Mouse (Mus musculus): ENCODE measurements around the gene B4galnt1. TPM values are rescaled to one million over a fixed set of nuclear protein-coding genes. Genes with fewer than 3 reads are reported as not detected.
A peak's percentile ranks its signal among the peaks of the same experiment; 100 is the strongest.
"Not testable (repeated sequence)": the region's sequence is repeated elsewhere in the genome, so short reads cannot be mapped to it uniquely, and the experiment has no call there.

B4galnt1 gene
- total RNA-seq, 1 experiment from 2014 or later: 246 TPM

DNA sequence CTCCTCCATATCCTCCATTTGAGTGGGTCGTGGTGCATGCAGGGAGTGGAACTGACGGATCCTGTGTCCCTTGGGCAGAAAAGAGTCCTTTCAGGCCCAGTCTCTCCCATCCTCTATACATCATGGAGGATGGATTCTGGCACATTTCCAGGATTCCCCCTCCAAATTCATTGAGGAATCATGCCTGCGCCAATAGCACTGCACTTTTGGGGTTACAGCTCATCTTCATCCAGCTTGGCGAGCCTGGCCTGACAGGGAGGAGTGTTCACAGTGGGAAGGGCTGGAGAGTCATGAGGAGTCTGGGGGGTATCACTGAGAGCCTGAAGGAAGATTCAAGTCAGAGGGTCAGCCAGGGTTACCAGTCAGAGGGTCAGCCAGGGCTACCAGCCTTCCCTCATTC lies 17.6 kb downstream of the B4galnt1 start:
- no peak for ATAC-seq (ENCODE audit: extremely low read depth, insufficient number of reproducible peaks, low FRiP score, poor library complexity, severe bottlenecking)

DNA sequence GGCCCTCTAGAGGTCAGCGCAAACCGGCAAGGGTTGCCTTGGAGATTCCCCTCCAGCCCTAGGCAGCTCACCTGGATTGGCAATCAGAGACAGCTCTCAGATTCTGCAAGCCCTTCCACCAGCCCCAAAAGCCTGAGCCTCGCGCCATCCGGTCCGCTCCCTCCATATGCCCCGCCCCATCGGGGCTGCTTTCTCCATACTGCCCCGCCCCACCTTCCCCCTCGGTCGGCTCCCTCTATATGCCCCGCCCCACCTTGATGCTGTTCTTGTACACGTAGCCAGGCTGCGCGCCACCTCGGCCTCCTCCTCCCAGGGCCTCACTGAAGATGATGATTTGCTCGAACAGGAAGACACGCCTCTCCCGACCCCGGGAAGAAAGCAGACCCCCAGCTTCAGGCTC lies 18.7 kb downstream of the B4galnt1 start:
- no peak for ATAC-seq (ENCODE audit: extremely low read depth, insufficient number of reproducible peaks, low FRiP score, poor library complexity, severe bottlenecking)

DNA sequence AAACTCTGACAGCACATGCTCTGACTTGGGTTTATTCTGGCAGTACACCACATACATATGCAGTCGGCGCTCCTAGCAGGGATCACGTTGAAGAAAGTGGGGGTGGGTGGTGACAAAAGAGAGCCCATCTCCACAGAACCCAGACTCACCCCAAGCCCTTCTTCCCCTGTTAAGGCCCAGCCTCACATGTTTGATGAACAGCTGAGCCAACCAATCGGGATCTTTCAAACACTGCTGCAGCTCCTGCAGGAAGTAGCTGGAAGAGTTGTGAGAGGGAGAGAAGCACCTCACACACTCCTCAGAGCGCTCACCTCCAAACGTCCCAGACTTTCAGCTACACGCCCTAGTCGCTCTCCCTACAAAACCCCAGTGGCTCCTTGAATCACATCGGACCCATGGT lies 20.1 kb downstream of the B4galnt1 start:
- no peak for ATAC-seq (ENCODE audit: extremely low read depth, insufficient number of reproducible peaks, low FRiP score, poor library complexity, severe bottlenecking)

DNA sequence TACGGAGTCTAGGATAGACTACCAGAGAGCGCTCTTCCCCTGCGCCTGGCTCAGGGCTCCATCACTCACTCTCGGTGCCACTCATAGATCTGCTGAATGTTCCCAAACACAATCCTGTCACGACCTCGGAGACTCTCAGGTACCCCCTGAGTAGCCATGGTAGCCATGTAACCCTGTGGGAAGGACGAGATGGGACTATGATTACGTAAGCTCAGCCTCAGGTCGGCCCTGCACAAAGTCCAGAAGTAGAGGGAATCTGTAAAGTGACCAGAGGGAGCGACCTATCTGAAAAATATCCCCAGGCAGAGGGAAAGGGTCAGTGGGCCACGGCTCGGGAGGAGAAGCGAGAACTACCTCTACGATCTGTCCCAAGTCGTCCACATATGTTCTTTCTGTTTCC lies 20.5 kb downstream of the B4galnt1 start:
- no peak for ATAC-seq (ENCODE audit: extremely low read depth, insufficient number of reproducible peaks, low FRiP score, poor library complexity, severe bottlenecking)

DNA sequence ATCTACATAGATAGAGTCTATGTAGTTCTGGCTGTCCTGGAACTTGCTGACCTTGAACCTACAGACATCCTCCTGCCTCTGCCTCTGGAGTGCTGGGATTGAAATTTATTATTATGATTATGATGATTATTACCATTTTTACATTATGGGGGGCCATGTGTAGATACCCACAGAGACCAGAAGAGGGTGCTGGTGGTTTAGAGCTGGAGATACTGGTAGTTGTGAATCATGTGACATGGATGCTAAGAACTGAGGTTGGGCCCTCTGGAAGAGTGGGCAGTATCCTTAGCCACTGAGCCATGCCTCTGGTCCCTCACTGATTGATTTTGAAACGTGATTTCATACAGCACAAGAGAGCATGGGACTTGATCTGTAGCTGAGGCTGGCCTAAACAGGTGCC lies 21.4 kb downstream of the B4galnt1 start:
- ATAC-seq (ENCODE audit: extremely low read depth, insufficient number of reproducible peaks, low FRiP score, poor library complexity, severe bottlenecking): no peak

DNA sequence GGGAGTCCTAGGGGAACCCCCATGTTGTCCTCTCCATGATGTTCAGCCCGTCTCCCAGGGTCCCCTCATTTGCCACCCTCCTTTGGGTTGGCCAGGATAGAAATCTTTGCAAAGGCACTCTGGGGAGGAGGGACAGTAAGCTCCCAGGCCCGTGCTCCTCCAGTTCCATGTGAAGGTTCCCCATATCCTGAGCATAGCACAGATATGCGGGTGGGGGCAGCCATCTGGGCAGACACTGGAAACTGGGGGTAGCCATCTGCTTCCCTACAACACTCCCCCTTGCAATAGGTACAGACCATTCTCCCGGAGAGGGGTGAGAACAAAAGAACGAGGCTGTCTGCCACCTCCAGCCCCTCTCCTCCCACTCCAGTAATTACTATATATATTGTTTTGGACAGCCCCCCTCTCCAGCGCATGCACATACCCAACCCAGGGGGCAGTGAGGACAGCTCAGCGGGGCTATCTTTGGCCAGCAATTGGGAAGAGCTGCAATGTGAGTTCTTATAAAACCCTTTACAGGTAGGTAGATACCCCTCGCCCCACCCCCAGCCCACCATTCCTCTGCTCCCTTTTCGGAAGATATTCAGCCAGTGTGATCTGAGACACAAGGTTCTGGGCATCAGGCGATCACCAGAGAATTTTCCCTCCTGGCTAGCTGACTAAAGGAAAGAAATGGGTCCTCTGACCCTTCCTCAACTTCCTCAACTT lies 22.5 kb downstream of the B4galnt1 start:
- ATAC-seq (ENCODE audit: extremely low read depth, insufficient number of reproducible peaks, low FRiP score, poor library complexity, severe bottlenecking): no peak

DNA sequence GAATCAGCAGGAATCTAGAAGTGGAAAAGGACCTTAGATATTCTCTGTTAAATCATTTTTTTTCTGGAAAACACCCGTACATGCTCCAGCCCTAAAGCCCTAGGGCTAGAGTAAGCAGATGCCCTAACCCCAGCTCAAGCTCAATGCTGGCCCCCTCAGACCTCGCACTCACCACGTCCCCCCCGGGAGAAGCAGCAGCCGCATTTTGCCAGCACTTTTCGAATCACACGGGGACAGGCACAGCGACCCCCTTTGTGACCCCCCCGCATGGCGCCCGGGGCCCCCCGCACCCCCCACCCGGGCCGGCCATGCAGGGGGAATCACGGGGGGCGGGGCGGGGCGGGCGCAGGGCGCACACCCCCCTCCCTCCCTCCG lies 23.0 kb downstream of the B4galnt1 start:
- ATAC-seq (ENCODE audit: extremely low read depth, insufficient number of reproducible peaks, low FRiP score, poor library complexity, severe bottlenecking): no peak

DNA sequence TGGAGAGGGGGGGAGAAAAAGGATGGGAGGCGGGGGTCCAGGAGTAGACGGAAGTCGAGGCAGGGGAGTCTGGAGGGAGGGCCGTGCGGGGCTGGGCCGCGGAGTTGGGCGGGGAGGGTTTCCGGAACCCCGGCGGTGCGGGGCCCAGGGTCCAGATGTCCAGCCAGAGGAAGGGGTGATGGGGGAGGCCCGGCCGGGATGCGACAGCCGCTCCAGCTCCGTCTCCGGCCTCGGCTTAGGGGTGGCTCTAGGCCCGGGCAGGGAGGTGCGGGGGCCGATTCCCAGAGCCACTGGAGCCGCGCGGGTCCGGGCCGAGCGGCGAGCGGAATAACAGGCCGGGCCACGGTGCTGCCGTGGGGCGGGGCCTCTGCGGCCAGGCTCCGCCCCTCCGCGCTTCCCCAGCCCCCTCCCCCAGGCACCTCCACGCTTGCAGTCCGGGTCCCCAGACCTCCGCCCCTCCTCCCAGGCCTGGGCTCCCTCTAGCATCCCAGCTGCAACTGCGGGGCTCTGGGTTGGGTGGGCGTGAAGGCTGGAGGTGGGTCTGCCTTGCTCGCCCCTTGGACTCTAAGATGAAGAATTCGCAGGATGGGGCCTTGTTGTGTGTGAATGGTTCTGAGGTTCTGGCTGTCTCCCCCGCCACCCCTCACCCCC lies 23.6 kb downstream of the B4galnt1 start:
- no peak for ATAC-seq (ENCODE audit: extremely low read depth, insufficient number of reproducible peaks, low FRiP score, poor library complexity, severe bottlenecking)

DNA sequence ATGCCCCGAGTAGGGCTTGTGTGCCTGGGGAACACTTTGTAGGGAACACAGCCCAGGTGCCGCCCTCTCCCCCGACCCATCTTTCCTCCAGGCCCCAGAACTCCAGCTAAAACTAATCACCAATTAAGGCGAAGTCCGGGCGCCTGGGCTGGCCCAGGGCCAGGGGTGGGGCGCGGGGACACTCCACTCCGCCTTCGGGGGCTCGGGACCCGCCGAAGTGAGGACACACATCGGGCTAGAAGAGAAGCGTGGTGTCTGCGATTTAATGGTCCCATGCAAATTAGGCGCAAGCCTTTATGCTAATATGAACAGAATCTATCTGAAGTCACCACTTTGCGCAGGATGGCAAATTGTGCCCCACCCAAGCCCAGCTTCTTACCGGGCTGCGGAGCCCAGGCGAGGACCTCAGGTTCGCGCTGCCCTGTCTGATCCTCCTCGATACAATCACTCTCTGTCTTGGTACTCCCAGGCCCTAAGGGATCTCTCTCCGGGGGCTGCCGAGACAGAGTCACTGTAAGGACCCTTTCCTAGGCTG lies 24.2 kb downstream of the B4galnt1 start:
- ATAC-seq (ENCODE audit: extremely low read depth, insufficient number of reproducible peaks, low FRiP score, poor library complexity, severe bottlenecking): peak; percentile 47; the same call in 1 of the 2 replicates

DNA sequence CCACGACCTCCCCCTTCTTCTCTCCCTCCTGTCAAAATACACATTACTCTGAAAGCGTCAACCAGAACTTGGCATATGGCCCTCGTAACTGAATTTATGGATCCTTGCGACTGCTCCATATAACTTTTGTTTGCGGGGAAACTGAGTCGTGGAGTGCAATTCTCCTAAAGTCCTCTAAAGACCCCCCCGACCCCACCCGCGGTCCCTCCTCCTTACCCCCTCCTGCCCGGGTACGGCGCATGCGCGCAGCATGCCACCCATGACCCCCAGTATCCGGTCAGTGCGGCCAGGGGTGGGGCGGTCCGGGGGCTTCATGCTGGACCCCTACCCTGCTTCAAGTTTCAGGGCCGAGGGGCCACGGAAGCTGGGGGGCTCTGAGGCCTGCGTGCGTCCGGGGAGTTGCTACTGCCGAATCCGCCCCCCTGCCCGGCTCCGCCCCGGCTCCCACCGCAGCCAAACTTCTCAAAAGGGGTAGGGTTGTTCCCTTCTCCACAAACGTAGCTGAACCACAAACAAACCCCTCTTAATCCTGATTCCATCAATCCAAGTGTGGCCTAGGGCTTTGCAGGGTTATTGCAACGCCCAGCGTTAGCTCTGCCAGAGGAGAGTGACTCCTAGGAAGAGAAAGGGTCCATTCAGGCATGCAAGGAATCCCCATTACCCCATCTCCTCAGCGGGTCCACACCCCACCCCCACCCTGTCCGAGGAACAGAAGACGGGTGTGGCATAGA lies 24.8 kb downstream of the B4galnt1 start, which contains the start of gene Arhgef25:
TSS of gene Arhgef25 (minus strand) at position 433 of the 731 bp plus-strand sequence.
- no peak for ATAC-seq (ENCODE audit: extremely low read depth, insufficient number of reproducible peaks, low FRiP score, poor library complexity, severe bottlenecking)

DNA sequence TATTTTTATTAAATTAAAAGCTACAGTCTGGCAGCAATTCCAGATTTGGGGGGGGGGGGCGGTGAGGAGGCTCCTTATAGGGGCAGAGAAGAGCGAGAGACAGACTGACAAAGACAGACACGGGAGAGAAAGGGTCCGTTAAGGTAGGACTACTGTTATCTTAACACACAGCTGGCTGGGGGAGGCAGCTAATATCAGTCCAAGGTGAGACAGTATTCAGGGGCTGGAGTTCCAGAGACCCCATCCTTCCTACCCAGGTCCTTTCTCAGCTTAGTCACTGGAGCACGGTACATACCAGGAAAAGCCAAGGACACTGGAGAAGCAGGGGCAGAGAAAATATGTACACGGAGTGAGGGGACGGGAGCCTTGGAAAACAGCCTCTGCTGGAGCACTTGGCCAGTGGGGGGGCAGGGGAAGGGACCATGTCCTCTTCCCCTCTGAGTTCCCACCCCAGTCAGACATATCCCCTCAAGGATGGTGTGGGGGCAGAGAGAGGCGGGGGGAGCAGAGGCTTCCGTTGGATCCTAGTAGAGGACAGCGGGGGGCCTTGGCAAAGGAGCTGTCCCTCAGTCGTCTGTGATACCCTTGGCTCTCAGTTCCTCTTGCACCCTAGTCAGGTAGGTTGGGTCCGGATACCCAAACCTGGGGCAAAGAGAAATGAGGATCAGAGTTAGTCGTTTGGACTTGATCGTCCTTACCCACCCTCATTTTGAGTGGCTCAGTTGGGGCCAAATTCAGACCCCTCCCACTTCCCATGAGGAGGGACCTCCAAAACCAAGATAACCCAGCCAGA lies 25.6 kb downstream of the B4galnt1 start:
- ATAC-seq (ENCODE audit: extremely low read depth, insufficient number of reproducible peaks, low FRiP score, poor library complexity, severe bottlenecking): no peak

DNA sequence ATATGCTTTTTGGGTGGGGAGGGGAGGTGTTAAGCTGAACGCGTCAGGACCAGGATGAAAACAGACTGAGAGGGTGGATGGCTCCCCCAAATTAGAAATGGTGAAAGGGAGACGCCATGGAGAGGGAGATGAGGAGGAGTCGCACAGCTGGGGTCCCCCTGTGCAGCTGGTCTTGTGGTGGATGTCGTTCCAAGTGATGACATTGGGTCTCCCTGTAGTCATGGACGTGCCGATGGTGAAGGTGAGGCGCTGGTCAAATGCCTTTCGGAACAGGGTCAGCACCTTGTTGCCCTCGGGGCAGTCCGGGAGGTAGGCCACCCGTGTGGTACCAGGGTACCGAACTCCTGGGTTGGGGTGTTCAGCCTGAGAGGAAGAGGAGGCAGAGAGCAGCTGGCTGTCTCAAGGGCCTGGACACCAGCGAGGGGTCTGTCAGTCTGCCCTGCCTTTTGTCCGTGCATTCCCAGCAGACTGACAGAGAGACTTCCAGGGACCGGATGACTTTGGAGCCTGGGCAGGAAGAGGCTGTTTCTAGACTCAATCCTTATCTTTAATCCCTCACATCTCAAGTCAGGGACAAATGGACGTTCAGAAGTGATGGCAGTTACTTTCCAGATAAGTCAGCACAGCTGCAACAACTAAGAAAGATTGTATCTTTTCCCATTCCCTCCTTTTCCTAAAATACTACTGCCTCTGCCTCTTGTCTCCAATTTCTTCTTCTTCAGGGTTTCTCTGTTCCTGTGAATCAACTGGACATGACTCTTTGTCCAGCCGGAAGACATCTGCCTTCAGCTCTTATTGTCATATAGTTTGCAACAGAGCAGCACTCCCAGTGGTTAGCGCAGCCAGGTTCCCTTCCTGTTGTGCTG lies 26.4 kb downstream of the B4galnt1 start:
- ATAC-seq (ENCODE audit: extremely low read depth, insufficient number of reproducible peaks, low FRiP score, poor library complexity, severe bottlenecking): no peak

DNA sequence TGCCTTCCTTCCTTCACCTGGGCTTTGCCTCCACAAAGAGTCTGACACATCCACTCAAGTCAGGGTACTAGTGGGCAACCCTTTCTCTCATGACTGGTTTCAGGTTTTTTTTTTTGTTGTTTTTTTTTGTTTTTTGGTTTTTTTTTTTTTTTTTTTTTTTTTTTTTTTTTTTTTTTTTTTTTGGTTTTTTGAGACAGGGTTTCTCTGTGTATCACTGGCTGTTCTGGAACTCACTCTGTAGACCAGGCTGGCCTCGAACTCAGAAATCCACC lies 27.0 kb downstream of the B4galnt1 start:
- ATAC-seq (ENCODE audit: extremely low read depth, insufficient number of reproducible peaks, low FRiP score, poor library complexity, severe bottlenecking): not testable (repeated sequence)

DNA sequence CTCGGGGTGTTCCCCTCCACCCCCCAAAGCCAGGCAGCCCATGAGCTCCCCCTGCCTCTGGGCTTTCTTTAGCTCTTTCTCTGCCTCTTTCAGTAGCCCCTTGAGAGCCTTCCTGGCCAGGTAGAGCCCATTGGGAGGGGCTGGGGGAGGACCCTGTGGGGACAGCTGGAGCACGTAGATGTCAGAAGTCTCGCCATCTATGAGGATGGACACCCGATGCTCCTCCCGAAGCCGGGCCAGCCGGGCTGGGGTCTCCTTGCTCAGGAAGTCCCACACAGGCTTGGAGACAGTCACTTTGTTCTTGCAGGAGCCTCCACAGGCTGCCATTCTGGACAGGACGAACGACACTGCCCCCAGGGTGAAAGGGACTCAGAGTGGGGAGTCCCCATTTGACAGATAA lies 28.0 kb downstream of the B4galnt1 start:
- ATAC-seq (ENCODE audit: extremely low read depth, insufficient number of reproducible peaks, low FRiP score, poor library complexity, severe bottlenecking): no peak

DNA sequence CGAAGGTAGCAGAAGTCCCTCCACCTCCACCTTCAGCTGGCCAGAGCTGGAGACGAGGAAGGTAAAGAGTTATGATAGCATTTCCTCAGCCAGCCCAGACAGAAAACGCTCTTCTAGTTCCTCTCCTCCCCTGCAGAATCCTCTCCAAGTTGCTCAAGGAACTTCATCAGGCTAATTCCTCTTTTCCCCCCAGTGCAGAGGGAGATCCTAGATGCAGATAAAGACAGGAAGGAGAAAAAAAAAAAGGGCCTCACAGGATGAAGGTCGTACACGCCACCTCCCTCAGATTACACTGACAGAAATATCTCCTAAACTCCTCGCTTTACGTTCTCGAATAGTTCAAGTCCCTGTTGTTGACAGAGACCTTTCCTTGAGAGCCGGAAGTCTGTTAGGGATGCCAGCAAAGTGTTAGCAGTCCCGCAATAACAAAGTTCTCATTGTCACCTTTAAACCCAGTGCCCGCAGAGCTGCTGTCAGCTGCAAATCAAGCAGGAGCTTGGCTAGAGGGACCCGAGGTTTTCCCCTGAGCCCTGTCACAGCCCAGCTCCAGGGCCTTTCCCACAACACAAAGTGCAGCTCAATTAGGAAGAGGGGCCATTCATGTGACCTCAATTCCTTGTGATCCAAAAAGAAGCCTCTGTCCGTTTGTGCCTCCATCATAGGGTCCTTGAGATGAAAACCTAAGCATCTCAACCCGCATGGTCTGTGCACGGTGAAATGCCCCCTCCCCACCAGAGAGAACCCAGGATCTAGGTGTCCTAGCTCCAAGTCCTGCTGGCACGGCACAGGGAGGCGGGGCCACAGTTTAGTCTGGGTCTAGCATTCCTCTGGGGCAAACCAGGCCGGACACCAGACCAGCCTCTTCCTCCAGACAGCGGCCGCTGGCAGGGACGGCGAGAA lies 29.7 kb downstream of the B4galnt1 start:
- ATAC-seq (ENCODE audit: extremely low read depth, insufficient number of reproducible peaks, low FRiP score, poor library complexity, severe bottlenecking): peak; percentile 10; the same call in 1 of the 2 replicates

DNA sequence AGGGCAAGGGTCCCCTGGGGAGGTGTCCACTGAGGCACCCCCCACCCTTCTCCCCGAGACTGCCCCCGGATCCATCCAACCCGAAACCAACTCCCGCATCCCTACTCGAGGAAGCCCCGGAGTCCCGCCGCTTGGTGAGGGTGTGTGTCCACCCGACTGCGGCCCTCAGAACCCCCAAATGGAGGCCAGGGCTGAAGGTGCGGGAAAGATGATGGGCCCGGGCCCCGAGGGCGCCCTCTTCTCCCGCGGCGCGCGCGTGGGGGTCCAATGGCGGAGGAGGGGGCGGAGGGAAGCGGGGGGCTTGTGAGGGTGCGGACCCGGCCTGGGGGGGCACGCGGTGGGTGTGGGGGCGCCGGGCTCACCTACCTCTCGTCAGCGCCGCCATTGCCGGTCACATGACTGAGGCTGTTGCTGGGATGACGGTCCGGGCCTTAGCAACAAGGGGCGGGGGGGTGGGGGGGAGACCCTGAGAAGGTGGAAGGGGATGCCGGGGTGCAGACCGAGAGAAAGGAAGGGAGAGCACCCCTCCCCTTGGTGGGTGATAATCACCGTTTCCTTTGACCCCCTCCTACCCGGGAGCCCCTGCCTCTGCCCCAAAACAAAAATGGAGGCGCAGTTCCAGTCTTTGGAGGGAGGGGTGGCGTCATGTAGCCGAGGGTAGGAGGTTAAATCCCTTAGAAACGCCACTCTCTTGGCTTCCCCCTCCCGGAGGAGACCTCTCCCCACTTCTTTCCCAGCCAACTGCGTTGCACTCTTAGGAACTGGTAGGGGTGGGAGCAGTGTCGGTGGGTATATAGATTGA lies 30.5 kb downstream of the B4galnt1 start, which contains the start of gene Dtx3:
TSS of gene Dtx3 (minus strand) at position 401 of the 802 bp plus-strand sequence.
- no peak for ATAC-seq (ENCODE audit: extremely low read depth, insufficient number of reproducible peaks, low FRiP score, poor library complexity, severe bottlenecking)

DNA sequence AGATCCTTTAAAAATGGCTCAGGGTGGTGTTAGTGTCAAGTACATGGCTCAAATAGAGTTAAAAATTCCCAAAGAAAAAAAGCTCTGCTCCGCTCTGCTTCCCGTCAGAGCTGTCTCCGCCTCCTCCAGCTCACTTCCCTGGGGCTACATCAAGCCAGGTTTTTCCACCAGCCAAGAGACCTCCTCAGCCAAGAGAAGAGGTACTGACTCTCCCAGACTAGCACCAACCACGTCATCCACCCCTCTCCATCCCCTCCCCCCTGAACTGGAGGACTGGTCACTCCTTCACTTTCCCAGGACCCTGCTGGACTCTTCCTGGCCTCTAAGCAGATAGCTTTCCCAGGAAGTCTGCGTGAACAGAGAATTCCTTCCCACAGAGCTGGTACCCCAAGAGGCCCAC lies 31.4 kb downstream of the B4galnt1 start:
- ATAC-seq (ENCODE audit: extremely low read depth, insufficient number of reproducible peaks, low FRiP score, poor library complexity, severe bottlenecking): no peak

All from neutrophil, adult 5-6 weeks (primary cell).